Mouse (Mus musculus) liver, postnatal 0 days (tissue): ENCODE data around the gene Atg9a.
"Not testable (repeated sequence)": the region's sequence is repeated elsewhere in the genome, so short reads cannot be mapped to it uniquely, and the experiment has no call there.

ENCODE experiments used
- CTCF ChIP-seq: sonication (generic); IDR thresholded peaks from 2 replicates; pipeline ENCODE4 v1.5.1; 2016; ENCODE audit warnings: antibody characterized with exemption, low read depth
- EP300 ChIP-seq: IDR thresholded peaks from 2 replicates; pipeline ENCODE4 v1.6.1; 2016; ENCODE audit warnings: antibody characterized with exemption, low read depth, mild to moderate bottlenecking

DNA sequence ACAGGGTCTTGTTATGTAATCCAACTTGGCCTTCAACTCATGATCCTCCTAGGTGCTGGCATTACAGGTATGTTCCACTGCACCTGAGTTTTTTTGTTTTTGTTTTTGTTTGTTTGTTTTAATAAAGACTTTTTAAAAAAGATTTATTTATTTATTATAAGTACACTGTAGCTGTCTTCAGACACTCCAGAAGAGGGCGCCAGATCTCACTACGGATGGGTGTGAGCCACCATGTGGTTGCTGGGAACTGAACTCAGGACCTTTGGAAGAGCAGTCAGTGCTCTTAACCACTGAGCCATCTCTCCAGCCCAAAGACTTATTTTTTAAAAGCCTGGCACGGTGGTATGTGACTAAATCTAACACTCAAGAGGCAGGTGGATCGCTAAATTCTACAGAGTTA, 40.5 kb upstream of the Atg9a start:
- TF ChIP-seq CTCF = peak; percentile 44
- TF ChIP-seq EP300 = not testable (repeated sequence)
